Mouse (Mus musculus): ENCODE measurements around the gene Trappc1. TPM values are rescaled to one million over a fixed set of nuclear protein-coding genes. Genes with fewer than 3 reads are reported as not detected.

Gene Trappc1
- polyA plus RNA-seq, 1 experiment from 2014 or later, result 109 TPM

GRCm38 (mm10) chr11:69369990-69370816 lies 46.4 kb downstream of the Trappc1 start:
- Histone ChIP-seq H3K27ac (ENCODE audit: low read length) (peak overlapping the region; percentile 100), H3K4me2 (replicated peaks; ENCODE audit: low read depth, low read length) (peak overlapping the region; percentile 77), H3K9ac (replicated peaks; ENCODE audit: low read depth) (peak overlapping the region; percentile 95), H3K36me3 (ENCODE audit: insufficient read depth, low read length) (no peaks in the 10 kb centered on the region), H3K4me3 (ENCODE audit: low read depth, low read length) (peak overlapping the region; percentile 98; the same call in 1 of the 2 replicates), H3K4me1 (ENCODE audit: insufficient read depth, low read depth, low read length) (peaks cover 13% of the 10 kb centered on the region), H3K27me3 (replicated peaks; ENCODE audit: insufficient read depth, low read length) (no peaks in the 10 kb centered on the region), H3K9me3 (ENCODE audit: low read length) (no peaks in the 10 kb centered on the region)
- WGBS, result 6% methylated on average over 2 of the region's 2 CpGs
- TF ChIP-seq EP300 (IDR thresholded peaks at IDR 0.05), result no peak
- TF ChIP-seq CTCF (IDR thresholded peaks at IDR 0.05), result no peak
- DNase-seq (ENCODE audit: low spot score) (peak; percentile 69), ATAC-seq (no peak)

- no peak overlapping the region for H3K4me2 ChIP-seq (replicated peaks; ENCODE audit: low read depth, low read length)
- no peak overlapping the region for H3K4me3 ChIP-seq (ENCODE audit: low read depth, low read length)
- H3K9ac ChIP-seq (replicated peaks; ENCODE audit: low read depth), result no peak overlapping the region
- H3K27me3 ChIP-seq (replicated peaks; ENCODE audit: insufficient read depth, low read length), result no peaks in the 10 kb centered on the region
- no peaks in the 10 kb centered on the region for H3K9me3 ChIP-seq (ENCODE audit: low read length)
- peak; percentile 36 for DNase-seq (ENCODE audit: low spot score)
- no peak for ATAC-seq
- 13% methylated on average over 9 of the region's 9 CpGs for WGBS
- H3K36me3 ChIP-seq (ENCODE audit: insufficient read depth, low read length), result 0 out of 2 replicates have a peak, but pooled peaks cover 3% of the 10 kb centered on the region
- H3K27ac ChIP-seq (ENCODE audit: low read length), result peak overlapping the region; percentile 60
- peaks cover 6% of the 10 kb centered on the region for H3K4me1 ChIP-seq (ENCODE audit: insufficient read depth, low read depth, low read length)
- TF ChIP-seq EP300 (IDR thresholded peaks at IDR 0.05) (no peak), CTCF (IDR thresholded peaks at IDR 0.05) (no peak)
Observed at GRCm38 (mm10) chr11:69370817-69371215, 47.0 kb downstream of the Trappc1 start.

- DNase-seq (ENCODE audit: low spot score), result no peak
- TF ChIP-seq EP300 (IDR thresholded peaks at IDR 0.05) (no peak), CTCF (IDR thresholded peaks at IDR 0.05) (no peak)
- Histone ChIP-seq H3K4me2 (replicated peaks; ENCODE audit: low read depth, low read length) (no peak overlapping the region), H3K27ac (ENCODE audit: low read length) (no peak overlapping the region), H3K36me3 (ENCODE audit: insufficient read depth, low read length) (0 out of 2 replicates have a peak, but pooled peaks cover 5% of the 10 kb centered on the region), H3K4me1 (ENCODE audit: insufficient read depth, low read depth, low read length) (peaks cover 5% of the 10 kb centered on the region), H3K27me3 (replicated peaks; ENCODE audit: insufficient read depth, low read length) (no peaks in the 10 kb centered on the region), H3K9ac (replicated peaks; ENCODE audit: low read depth) (no peak overlapping the region), H3K9me3 (ENCODE audit: low read length) (no peaks in the 10 kb centered on the region), H3K4me3 (ENCODE audit: low read depth, low read length) (no peak overlapping the region)
- ATAC-seq, result no peak
- 48% methylated on average over 12 of the region's 12 CpGs for WGBS
Observed at GRCm38 (mm10) chr11:69371601-69372000, 47.8 kb downstream of the Trappc1 start.

- no peaks in the 10 kb centered on the region for H3K27me3 ChIP-seq (replicated peaks; ENCODE audit: insufficient read depth, low read length)
- H3K36me3 ChIP-seq (ENCODE audit: insufficient read depth, low read length), result 0 out of 2 replicates have a peak, but pooled peaks cover 5% of the 10 kb centered on the region
- ATAC-seq (no peak), DNase-seq (ENCODE audit: low spot score) (no peak)
- H3K9ac ChIP-seq (replicated peaks; ENCODE audit: low read depth), result no peak overlapping the region
- TF ChIP-seq CTCF (IDR thresholded peaks at IDR 0.05) (no peak), EP300 (IDR thresholded peaks at IDR 0.05) (no peak)
- 40% methylated on average over 12 of the region's 12 CpGs for WGBS
- H3K4me1 ChIP-seq (ENCODE audit: insufficient read depth, low read depth, low read length), result peaks cover 5% of the 10 kb centered on the region
- H3K4me2 ChIP-seq (replicated peaks; ENCODE audit: low read depth, low read length), result no peak overlapping the region
- H3K4me3 ChIP-seq (ENCODE audit: low read depth, low read length), result no peak overlapping the region
- no peaks in the 10 kb centered on the region for H3K9me3 ChIP-seq (ENCODE audit: low read length)
- H3K27ac ChIP-seq (ENCODE audit: low read length), result no peak overlapping the region
Observed at GRCm38 (mm10) chr11:69372056-69372779, 48.4 kb downstream of the Trappc1 start.

GRCm38 (mm10) chr11:69372780-69373170 lies 49.0 kb downstream of the Trappc1 start:
- Histone ChIP-seq H3K9me3 (ENCODE audit: low read length) (no peaks in the 10 kb centered on the region), H3K4me3 (ENCODE audit: low read depth, low read length) (no peak overlapping the region), H3K27ac (ENCODE audit: low read length) (no peak overlapping the region), H3K4me1 (ENCODE audit: insufficient read depth, low read depth, low read length) (peaks cover 3% of the 10 kb centered on the region), H3K36me3 (ENCODE audit: insufficient read depth, low read length) (0 out of 2 replicates have a peak, but pooled peaks cover 5% of the 10 kb centered on the region), H3K4me2 (replicated peaks; ENCODE audit: low read depth, low read length) (no peak overlapping the region), H3K27me3 (replicated peaks; ENCODE audit: insufficient read depth, low read length) (no peaks in the 10 kb centered on the region), H3K9ac (replicated peaks; ENCODE audit: low read depth) (no peak overlapping the region)
- WGBS, result 52% methylated on average over 3 of the region's 3 CpGs
- TF ChIP-seq EP300 (IDR thresholded peaks at IDR 0.05), result no peak
- TF ChIP-seq CTCF (IDR thresholded peaks at IDR 0.05), result peak; percentile 67
- ATAC-seq (no peak), DNase-seq (ENCODE audit: low spot score) (no peak)

- Histone ChIP-seq H3K9me3 (ENCODE audit: low read length) (no peaks in the 10 kb centered on the region), H3K4me3 (ENCODE audit: low read depth, low read length) (no peak overlapping the region), H3K27me3 (replicated peaks; ENCODE audit: insufficient read depth, low read length) (no peaks in the 10 kb centered on the region), H3K9ac (replicated peaks; ENCODE audit: low read depth) (no peak overlapping the region), H3K36me3 (ENCODE audit: insufficient read depth, low read length) (0 out of 2 replicates have a peak, but pooled peaks cover 5% of the 10 kb centered on the region), H3K27ac (ENCODE audit: low read length) (no peak overlapping the region), H3K4me2 (replicated peaks; ENCODE audit: low read depth, low read length) (no peak overlapping the region), H3K4me1 (ENCODE audit: insufficient read depth, low read depth, low read length) (no peaks in the 10 kb centered on the region)
- 93% methylated on average over 16 of the region's 16 CpGs for WGBS
- TF ChIP-seq CTCF (IDR thresholded peaks at IDR 0.05), result no peak
- TF ChIP-seq EP300 (IDR thresholded peaks at IDR 0.05), result no peak
- ATAC-seq (no peak), DNase-seq (ENCODE audit: low spot score) (no peak)
Observed at GRCm38 (mm10) chr11:69373223-69373965, 49.6 kb downstream of the Trappc1 start.

Other genes with a start within 250 kb of the Trappc1 start
- gene Vamp2, start 235.5 kb upstream of the Trappc1 start, polyA plus RNA-seq (2015; fragmentation: Nextera tagmentation; extraction: Ambion mirVana), result 45.0 and 50.6 TPM in 2 replicates
- gene Per1, start 228.8 kb upstream of the Trappc1 start, polyA plus RNA-seq (2015; fragmentation: Nextera tagmentation; extraction: Ambion mirVana), result 16.6 and 30.0 TPM in 2 replicates
- gene Hes7, start 203.6 kb upstream of the Trappc1 start, polyA plus RNA-seq (2015; fragmentation: Nextera tagmentation; extraction: Ambion mirVana), result 0.38 and 0.49 TPM in 2 replicates
- gene 9130213A22Rik, start 201.4 kb upstream of the Trappc1 start, polyA plus RNA-seq (2015; fragmentation: Nextera tagmentation; extraction: Ambion mirVana), result 0.42 and 0.50 TPM in 2 replicates
- gene Aloxe3, start 198.1 kb upstream of the Trappc1 start, polyA plus RNA-seq (2015; fragmentation: Nextera tagmentation; extraction: Ambion mirVana), result 0.13 and 0.44 TPM in 2 replicates
- gene Alox12b, start 167.0 kb upstream of the Trappc1 start, polyA plus RNA-seq (2015; fragmentation: Nextera tagmentation; extraction: Ambion mirVana), result not detected in 2 replicates
- gene Alox8, start 126.1 kb upstream of the Trappc1 start, polyA plus RNA-seq (2015; fragmentation: Nextera tagmentation; extraction: Ambion mirVana), result 0.04 and 0.08 TPM in 2 replicates
- 0.04 TPM in 1 of 2 replicates, not detected in the other for gene Gucy2e, start 86.9 kb upstream of the Trappc1 start, polyA plus RNA-seq (2015; fragmentation: Nextera tagmentation; extraction: Ambion mirVana)
- 5.0 and 5.5 TPM in 2 replicates for gene Cntrob, start 205 bp upstream of the Trappc1 start, polyA plus RNA-seq (2015; fragmentation: Nextera tagmentation; extraction: Ambion mirVana)
- 0.86 and 0.93 TPM in 2 replicates for gene Kcnab3, start 2.3 kb downstream of the Trappc1 start, polyA plus RNA-seq (2015; fragmentation: Nextera tagmentation; extraction: Ambion mirVana)
- 5.7 and 6.6 TPM in 2 replicates for gene Rnf227, start 16.5 kb downstream of the Trappc1 start, polyA plus RNA-seq (2015; fragmentation: Nextera tagmentation; extraction: Ambion mirVana)
- gene Chd3, start 45.4 kb downstream of the Trappc1 start, polyA plus RNA-seq (2015; fragmentation: Nextera tagmentation; extraction: Ambion mirVana), result 29.9 and 38.4 TPM in 2 replicates
- 126 and 142 TPM in 2 replicates for gene Naa38, start 71.5 kb downstream of the Trappc1 start, polyA plus RNA-seq (2015; fragmentation: Nextera tagmentation; extraction: Ambion mirVana)
- gene Cyb5d1, start 71.7 kb downstream of the Trappc1 start, polyA plus RNA-seq (2015; fragmentation: Nextera tagmentation; extraction: Ambion mirVana), result 16.3 and 16.5 TPM in 2 replicates
- 96.5 and 101 TPM in 2 replicates for gene Tmem88, start 74.3 kb downstream of the Trappc1 start, polyA plus RNA-seq (2015; fragmentation: Nextera tagmentation; extraction: Ambion mirVana)
- gene Kdm6b, start 89.7 kb downstream of the Trappc1 start, polyA plus RNA-seq (2015; fragmentation: Nextera tagmentation; extraction: Ambion mirVana), result 29.4 and 34.9 TPM in 2 replicates
- gene Dnah2, start 225.1 kb downstream of the Trappc1 start, polyA plus RNA-seq (2015; fragmentation: Nextera tagmentation; extraction: Ambion mirVana), result 1.3 and 2.2 TPM in 2 replicates
- gene Efnb3, start 236.2 kb downstream of the Trappc1 start, polyA plus RNA-seq (2015; fragmentation: Nextera tagmentation; extraction: Ambion mirVana), result 0.80 and 1.0 TPM in 2 replicates